Mouse (Mus musculus) spleen, adult 2 months (tissue): ENCODE measurements around the gene Gm20388. TPM values are rescaled to one million over a fixed set of nuclear protein-coding genes. Genes with fewer than 3 reads are reported as not detected.

Source experiments
- DNase-seq, 2 experiments: peaks; one replicate each; pipeline versions ENCODE4 v3.0.0 to v3.0.0-alpha.2; 2012 to 2021; ENCODE audit warnings: low spot score in 2 of 2, low read depth in 1 of 2
- H3K27ac ChIP-seq: fragments of 200-500 bp; 2 replicates; pipeline ENCODE4 v1.5.1; 2012; ENCODE audit warnings: low read length, inconsistent platforms; ENCODE audit not compliant: insufficient read depth
- H3K27me3 ChIP-seq: fragments of 200-500 bp; 2 replicates; pipeline ENCODE4 v1.6.1; 2012; ENCODE audit warnings: mild to moderate bottlenecking, moderate library complexity, low read length, inconsistent platforms; ENCODE audit not compliant: control insufficient read depth, insufficient read depth
- H3K36me3 ChIP-seq: fragments of 200-500 bp; 2 replicates; pipeline ENCODE4 v1.6.1; 2012; ENCODE audit warnings: mild to moderate bottlenecking, low read length, inconsistent platforms; ENCODE audit not compliant: control insufficient read depth, insufficient read depth
- H3K4me1 ChIP-seq: fragments of 200-500 bp; 2 replicates; pipeline ENCODE4 v1.6.1; 2011; ENCODE audit warnings: inconsistent platforms; ENCODE audit not compliant: control insufficient read depth, insufficient read depth, insufficient read length
- H3K4me3 ChIP-seq: fragments of 200-500 bp; 2 replicates; pipeline ENCODE4 v1.5.1; 2011; ENCODE audit warnings: mild to moderate bottlenecking, inconsistent platforms; ENCODE audit not compliant: insufficient read depth, insufficient read length; ENCODE audit errors: extremely low read depth
- CTCF ChIP-seq: fragments of 200-500 bp; IDR thresholded peaks from 2 replicates; pipeline ENCODE4 v1.5.1; 2011; ENCODE audit warnings: mild to moderate bottlenecking, inconsistent platforms; ENCODE audit not compliant: insufficient read depth, insufficient read length, insufficient replicate concordance; ENCODE audit errors: extremely low read depth
- POLR2A ChIP-seq: fragments of 200-500 bp; IDR thresholded peaks from 2 replicates; pipeline ENCODE4 v1.6.1; 2011; ENCODE audit warnings: low read depth, low read length, inconsistent platforms
- WGBS: fragments of 180-500 bp; shearing (Covaris S2); methylation state at CpG from one replicate; pipeline ENCODE4 v1.1.7; 2018; 5-methylcytosine and 5-hydroxymethylcytosine counted together
- polyA plus RNA-seq: library from polyadenylated mRNA; depleted of rRNA; stranded (reverse); fragments of >200 nt; gene quantifications from 2 replicates; pipeline ENCODE4 v1.2.3, GENCODE M21; 2012

The Gm20388 gene
- polyA plus RNA-seq, 1 experiment = 26.1 TPM

GRCm38 (mm10) chr8:123794766-123795165, 3884.1 kb downstream of the Gm20388 start:
- DNase-seq = no peak
- Histone ChIP-seq H3K36me3 (no peaks in the 10 kb centered on the region), H3K4me3 (no peak overlapping the region), H3K27me3 (no peaks in the 10 kb centered on the region), H3K27ac (no peak overlapping the region), H3K4me1 (no peaks in the 10 kb centered on the region)
- 82% methylated on average over 4 of the region's 4 CpGs for WGBS
- TF ChIP-seq POLR2A = no peak
- TF ChIP-seq CTCF = no peak

DNA sequence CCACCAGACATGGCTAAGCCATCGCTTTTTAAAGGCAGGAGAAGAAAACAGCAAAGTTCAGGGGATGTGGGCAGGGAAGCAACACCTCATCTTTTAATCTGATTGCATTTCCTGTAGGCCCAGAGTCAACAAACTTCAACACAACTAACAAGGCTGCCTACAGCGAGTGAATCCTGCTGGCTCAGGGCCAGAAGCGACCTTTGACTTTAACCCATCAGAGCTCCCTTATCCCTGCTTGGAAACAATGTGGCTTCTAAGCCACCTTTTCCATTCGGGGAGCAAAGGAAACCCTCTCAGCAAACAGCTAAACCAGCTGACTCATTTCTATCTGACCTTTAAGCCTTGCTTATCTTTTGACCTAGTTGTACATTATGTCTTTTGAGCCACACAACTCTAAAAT, 3886.1 kb downstream of the Gm20388 start:
- Histone ChIP-seq H3K27ac (no peak overlapping the region), H3K27me3 (no peaks in the 10 kb centered on the region), H3K4me3 (no peak overlapping the region), H3K4me1 (no peaks in the 10 kb centered on the region), H3K36me3 (no peaks in the 10 kb centered on the region)
- 73% methylated on average over 4 of the region's 4 CpGs for WGBS
- TF ChIP-seq CTCF = no peak
- no peak for TF ChIP-seq POLR2A
- no peak for DNase-seq

DNA sequence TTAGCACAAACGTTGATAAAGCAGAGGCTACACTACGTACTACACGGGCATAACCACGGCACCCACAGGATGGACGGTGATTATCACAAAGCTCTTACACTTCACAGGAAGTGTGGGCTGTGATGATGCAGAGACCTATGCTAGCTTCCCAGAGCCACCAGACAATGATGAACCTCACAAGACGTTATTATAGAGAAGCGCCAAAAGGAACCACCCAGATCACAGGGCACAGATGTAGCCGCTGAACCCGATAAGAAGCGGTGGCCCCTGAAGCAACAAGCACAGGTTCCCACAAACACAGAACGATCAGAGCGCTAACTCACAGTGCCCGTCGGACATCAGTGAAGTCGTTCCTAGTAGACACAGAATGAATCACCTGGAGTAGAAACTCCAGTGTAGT, 3887.3 kb downstream of the Gm20388 start:
- no peak overlapping the region for H3K27ac ChIP-seq
- WGBS = 59% methylated on average over 15 of the region's 15 CpGs

DNA sequence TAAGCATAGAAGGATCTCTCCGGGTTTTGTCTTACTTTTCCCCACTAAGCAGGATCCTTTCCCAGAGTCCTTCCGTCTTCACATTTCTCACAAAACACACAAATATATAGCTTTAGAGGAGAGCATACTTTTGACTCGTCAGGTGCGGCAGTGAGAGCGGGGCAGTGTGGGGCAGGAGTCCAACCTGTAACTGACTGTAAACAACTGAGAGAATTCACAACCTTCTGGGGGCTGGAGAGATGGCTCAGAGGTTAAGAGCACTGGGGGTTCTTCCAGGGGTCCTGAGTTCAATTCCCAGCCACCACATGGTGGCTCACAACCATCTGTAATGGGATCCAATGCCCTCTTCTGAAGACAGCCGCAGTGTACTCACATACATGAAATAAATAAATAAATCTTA, 3888.8 kb downstream of the Gm20388 start:
- Histone ChIP-seq H3K27me3 (no peaks in the 10 kb centered on the region), H3K36me3 (no peaks in the 10 kb centered on the region), H3K4me3 (no peak overlapping the region), H3K4me1 (no peaks in the 10 kb centered on the region), H3K27ac (no peak overlapping the region)
- WGBS = 93% methylated on average over 6 of the region's 6 CpGs
- DNase-seq = no peak
- no peak for TF ChIP-seq POLR2A
- TF ChIP-seq CTCF = no peak

More for the DNA sequence above, 3887.3 kb downstream of the Gm20388 start:
- no peaks in the 10 kb centered on the region for H3K4me1 ChIP-seq
- no peak for DNase-seq
- no peaks in the 10 kb centered on the region for H3K36me3 ChIP-seq
- no peak for TF ChIP-seq CTCF
- no peak for TF ChIP-seq POLR2A
- H3K4me3 ChIP-seq = no peak overlapping the region
- H3K27me3 ChIP-seq = no peaks in the 10 kb centered on the region

DNA sequence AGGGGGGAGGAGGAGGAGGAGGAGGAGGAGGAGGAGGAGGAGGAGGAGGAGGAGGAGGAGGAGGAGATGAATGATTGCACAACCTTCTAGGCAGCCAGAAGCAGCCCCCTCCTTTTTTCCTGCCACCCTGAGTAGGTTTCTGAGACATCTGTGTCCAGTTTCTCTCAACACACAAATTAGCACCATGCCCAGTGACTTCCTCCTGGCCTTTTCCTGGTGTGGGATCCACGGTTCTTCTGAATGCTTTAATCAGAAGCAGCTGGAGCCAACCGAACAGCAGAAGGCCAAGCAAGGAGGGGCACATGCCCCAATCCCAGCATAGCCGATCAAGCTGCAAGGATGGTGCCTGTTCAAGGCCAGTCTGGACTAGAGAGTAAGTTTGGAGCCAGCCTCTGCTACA, 3889.2 kb downstream of the Gm20388 start:
- H3K4me1 ChIP-seq = no peaks in the 10 kb centered on the region
- WGBS = 57% methylated on average over 3 of the region's 3 CpGs
- no peak for DNase-seq
- no peak overlapping the region for H3K4me3 ChIP-seq
- no peaks in the 10 kb centered on the region for H3K27me3 ChIP-seq
- TF ChIP-seq POLR2A = no peak
- TF ChIP-seq CTCF = no peak
- H3K27ac ChIP-seq = no peak overlapping the region
- H3K36me3 ChIP-seq = no peaks in the 10 kb centered on the region

DNA sequence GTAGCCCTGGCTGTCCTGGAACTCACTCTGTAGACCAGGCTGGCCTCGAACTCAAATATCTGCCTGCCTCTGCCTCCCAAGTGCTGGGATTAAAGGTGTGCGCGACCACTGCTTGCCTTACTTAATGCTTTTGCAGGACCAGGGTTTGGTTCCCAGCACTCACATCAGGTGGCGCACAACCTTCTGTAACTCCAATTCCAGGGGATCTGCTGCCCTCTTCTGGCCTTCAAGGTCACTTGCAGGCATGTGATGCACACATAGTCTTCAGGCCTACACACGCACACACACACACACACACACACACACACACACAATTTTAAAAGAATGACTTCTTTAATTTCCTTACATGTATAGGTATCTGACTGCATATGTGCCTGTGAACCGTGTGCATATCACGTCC, 3890.2 kb downstream of the Gm20388 start:
- no peak overlapping the region for H3K4me3 ChIP-seq
- no peak for DNase-seq
- H3K27ac ChIP-seq = no peak overlapping the region
- 93% methylated on average over 7 of the region's 7 CpGs for WGBS
- H3K4me1 ChIP-seq = no peaks in the 10 kb centered on the region
- no peak for TF ChIP-seq CTCF
- no peak for TF ChIP-seq POLR2A
- H3K27me3 ChIP-seq = no peaks in the 10 kb centered on the region; the same call in 1 of the 2 replicates
- H3K36me3 ChIP-seq = no peaks in the 10 kb centered on the region

DNA sequence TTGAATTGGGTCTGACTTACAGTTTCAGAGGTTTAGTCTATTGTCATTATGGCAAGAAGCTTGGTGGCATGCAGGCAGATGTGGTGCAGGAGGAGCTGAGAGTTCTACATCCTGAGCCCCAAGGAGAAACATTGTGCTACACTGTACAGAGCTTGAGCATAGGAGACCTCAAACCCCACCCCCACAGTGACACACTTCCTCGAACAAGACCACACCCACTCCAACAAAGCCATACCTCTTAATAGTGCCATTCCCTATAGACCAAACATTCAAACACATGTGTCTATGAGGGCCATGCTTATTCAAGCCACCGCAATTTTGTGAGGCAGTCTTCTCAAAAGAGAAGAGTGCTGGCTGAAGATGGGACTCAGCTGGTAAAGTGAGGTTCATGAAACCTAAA, 3890.9 kb downstream of the Gm20388 start:
- no peak for TF ChIP-seq CTCF
- TF ChIP-seq POLR2A = no peak
- H3K4me1 ChIP-seq = no peaks in the 10 kb centered on the region
- no peaks in the 10 kb centered on the region; the same call in 1 of the 2 replicates for H3K27me3 ChIP-seq
- H3K27ac ChIP-seq = no peak overlapping the region
- H3K4me3 ChIP-seq = no peak overlapping the region
- no peak for DNase-seq
- WGBS = 93% methylated on average over 2 of the region's 2 CpGs
- H3K36me3 ChIP-seq = no peaks in the 10 kb centered on the region
